Mouse (Mus musculus) heart, embryonic 12.5 days (tissue): ENCODE data around the gene Scrn1. TPM values are rescaled to one million over a fixed set of nuclear protein-coding genes. Genes with fewer than 3 reads are reported as not detected.

Experiments
- ATAC-seq: fragments of 200-750 bp; cut with Nextera tagmentation; 2 replicates; pipeline ENCODE4 v1.8.0; 2017; ENCODE audit warnings: moderate TSS enrichment, moderate library complexity; ENCODE audit not compliant: insufficient number of reproducible peaks, low FRiP score
- H3K27ac ChIP-seq: fragments of 300-500 bp; sonication (generic); 2 replicates; pipeline ENCODE4 v1.5.1; 2016; ENCODE audit warnings: mild to moderate bottlenecking, moderate library complexity; ENCODE audit not compliant: poor library complexity, severe bottlenecking
- H3K27me3 ChIP-seq: fragments of 300-500 bp; sonication (generic); replicated peaks from 2 replicates; pipeline ENCODE4 v1.6.1; 2016; ENCODE audit warnings: mild to moderate bottlenecking, moderate library complexity
- H3K36me3 ChIP-seq: fragments of 300-500 bp; sonication (generic); 2 replicates; pipeline ENCODE4 v1.6.1; 2016; ENCODE audit warnings: mild to moderate bottlenecking, moderate library complexity
- H3K4me1 ChIP-seq: fragments of 300-500 bp; sonication (generic); replicated peaks from 2 replicates; pipeline ENCODE4 v1.6.1; 2016; ENCODE audit warnings: mild to moderate bottlenecking
- H3K4me2 ChIP-seq: fragments of 300-500 bp; sonication (generic); 2 replicates; pipeline ENCODE4 v1.6.1; 2016; ENCODE audit warnings: mild to moderate bottlenecking, moderate library complexity
- H3K4me3 ChIP-seq: fragments of 300-500 bp; sonication (generic); 2 replicates; pipeline ENCODE4 v1.5.1; 2016; ENCODE audit warnings: mild to moderate bottlenecking
- H3K9ac ChIP-seq: fragments of 300-500 bp; sonication (generic); 2 replicates; pipeline ENCODE4 v1.6.1; 2016; ENCODE audit warnings: mild to moderate bottlenecking, moderate library complexity
- H3K9me3 ChIP-seq: fragments of 300-500 bp; sonication (generic); replicated peaks from 2 replicates; pipeline ENCODE4 v1.6.1; 2016; ENCODE audit warnings: mild to moderate bottlenecking, moderate library complexity
- WGBS: fragments of 180-500 bp; shearing (Covaris S2); methylation state at CpG from one replicate; pipeline ENCODE4 v1.1.7; 2016; 5-methylcytosine and 5-hydroxymethylcytosine counted together
- polyA plus RNA-seq: library from polyadenylated mRNA; unstranded; fragments of >200 nt; fragmentation: Nextera tagmentation; extraction: Ambion mirVana; gene quantifications from 2 replicates; pipeline ENCODE4 v1.2.1, GENCODE M21; 2016

Gene Scrn1
- polyA plus RNA-seq, 1 experiment from 2014 or later, result 14.5 TPM

GRCm38 (mm10) chr6:54530182-54530581 is 36.1 kb downstream of the Scrn1 start:
- WGBS, result 86% methylated on average over 2 of the region's 2 CpGs
- H3K27me3 ChIP-seq, result no peaks in the 10 kb centered on the region
- H3K4me3 ChIP-seq, result no peak overlapping the region
- no peak overlapping the region for H3K4me2 ChIP-seq
- ATAC-seq, result no peak
- no peaks in the 10 kb centered on the region for H3K9me3 ChIP-seq
- H3K9ac ChIP-seq, result no peak overlapping the region
- no peaks in the 10 kb centered on the region; the same call in 1 of the 2 replicates for H3K36me3 ChIP-seq
- peaks cover 29% of the 10 kb centered on the region for H3K4me1 ChIP-seq
- H3K27ac ChIP-seq, result no peak overlapping the region

- 72% methylated on average over 8 of the region's 8 CpGs for WGBS
- H3K9me3 ChIP-seq, result no peaks in the 10 kb centered on the region
- H3K9ac ChIP-seq, result no peak overlapping the region
- H3K4me2 ChIP-seq, result no peak overlapping the region
- H3K27ac ChIP-seq, result no peak overlapping the region
- H3K27me3 ChIP-seq, result no peaks in the 10 kb centered on the region
- ATAC-seq, result no peak
- H3K36me3 ChIP-seq, result no peaks in the 10 kb centered on the region; the same call in 1 of the 2 replicates
- H3K4me1 ChIP-seq, result peaks cover 28% of the 10 kb centered on the region
- no peak overlapping the region for H3K4me3 ChIP-seq
These were observed 37.6 kb downstream of the Scrn1 start for GRCm38 (mm10) chr6:54528666-54529065.

- H3K4me1 ChIP-seq, result no peaks in the 10 kb centered on the region
- 0 out of 2 replicates have a peak, but pooled peaks cover 3% of the 10 kb centered on the region for H3K36me3 ChIP-seq
- no peak for ATAC-seq
- H3K4me3 ChIP-seq, result no peak overlapping the region
- no peak overlapping the region for H3K27ac ChIP-seq
- WGBS, result 51% methylated on average over 5 of the region's 5 CpGs
- H3K27me3 ChIP-seq, result peaks cover 5% of the 10 kb centered on the region
- no peak overlapping the region; the same call in 1 of the 2 replicates for H3K9ac ChIP-seq
- no peaks in the 10 kb centered on the region for H3K9me3 ChIP-seq
- H3K4me2 ChIP-seq, result no peak overlapping the region
These were observed 47.5 kb downstream of the Scrn1 start for GRCm38 (mm10) chr6:54518758-54519157.

GRCm38 (mm10) chr6:54516512-54517134 is 49.7 kb downstream of the Scrn1 start:
- WGBS, result 83% methylated on average over 2 of the region's 2 CpGs
- Histone ChIP-seq H3K9ac (no peak overlapping the region), H3K4me3 (no peak overlapping the region), H3K9me3 (no peaks in the 10 kb centered on the region), H3K4me1 (no peaks in the 10 kb centered on the region), H3K27ac (no peak overlapping the region), H3K4me2 (no peak overlapping the region), H3K27me3 (peaks cover 5% of the 10 kb centered on the region), H3K36me3 (0 out of 2 replicates have a peak, but pooled peaks cover 3% of the 10 kb centered on the region)
- ATAC-seq, result no peak

- no peak for ATAC-seq
These were observed 54.0 kb downstream of the Scrn1 start for GRCm38 (mm10) chr6:54512256-54512655.

GRCm38 (mm10) chr6:54509264-54509663 is 57.0 kb downstream of the Scrn1 start:
- H3K9ac ChIP-seq, result no peak overlapping the region
- no peaks in the 10 kb centered on the region for H3K27me3 ChIP-seq
- 86% methylated on average over 13 of the region's 13 CpGs for WGBS
- ATAC-seq, result no peak
- peaks cover 28% of the 10 kb centered on the region for H3K4me1 ChIP-seq
- no peak overlapping the region for H3K27ac ChIP-seq
- H3K9me3 ChIP-seq, result no peaks in the 10 kb centered on the region
- H3K4me2 ChIP-seq, result no peak overlapping the region
- no peak overlapping the region for H3K4me3 ChIP-seq
- no peaks in the 10 kb centered on the region for H3K36me3 ChIP-seq

More at GRCm38 (mm10) chr6:54512256-54512655, 54.0 kb downstream of the Scrn1 start:
- WGBS, result 60% methylated on average over 2 of the region's 2 CpGs
- no peaks in the 10 kb centered on the region for H3K9me3 ChIP-seq
- no peak overlapping the region for H3K27ac ChIP-seq
- H3K4me1 ChIP-seq, result peaks cover 20% of the 10 kb centered on the region
- H3K9ac ChIP-seq, result no peak overlapping the region
- H3K36me3 ChIP-seq, result no peaks in the 10 kb centered on the region
- H3K4me3 ChIP-seq, result no peak overlapping the region
- no peaks in the 10 kb centered on the region for H3K27me3 ChIP-seq
- H3K4me2 ChIP-seq, result no peak overlapping the region

- WGBS, result 60% methylated on average over 6 of the region's 6 CpGs
- H3K36me3 ChIP-seq, result no peaks in the 10 kb centered on the region
- no peak overlapping the region for H3K27ac ChIP-seq
- H3K4me2 ChIP-seq, result no peak overlapping the region; the same call in 1 of the 2 replicates
- ATAC-seq, result no peak
- no peak overlapping the region for H3K9ac ChIP-seq
- H3K27me3 ChIP-seq, result no peaks in the 10 kb centered on the region
- H3K4me3 ChIP-seq, result no peak overlapping the region
- peaks cover 28% of the 10 kb centered on the region for H3K4me1 ChIP-seq
- no peaks in the 10 kb centered on the region for H3K9me3 ChIP-seq
These were observed 58.0 kb downstream of the Scrn1 start for GRCm38 (mm10) chr6:54508256-54508793.

- Histone ChIP-seq H3K4me1 (peaks cover 32% of the 10 kb centered on the region), H3K27me3 (no peaks in the 10 kb centered on the region), H3K27ac (no peak overlapping the region), H3K4me2 (no peak overlapping the region; the same call in 1 of the 2 replicates), H3K4me3 (no peak overlapping the region), H3K9ac (no peak overlapping the region), H3K36me3 (no peaks in the 10 kb centered on the region), H3K9me3 (no peaks in the 10 kb centered on the region)
- WGBS, result 37% methylated on average over 5 of the region's 5 CpGs
- no peak for ATAC-seq
These were observed 58.5 kb downstream of the Scrn1 start for GRCm38 (mm10) chr6:54507808-54508207.

- Histone ChIP-seq H3K4me1 (peaks cover 38% of the 10 kb centered on the region), H3K27ac (no peak overlapping the region), H3K4me3 (no peak overlapping the region), H3K9ac (no peak overlapping the region), H3K27me3 (no peaks in the 10 kb centered on the region), H3K9me3 (no peaks in the 10 kb centered on the region), H3K4me2 (no peak overlapping the region), H3K36me3 (peaks cover 4% of the 10 kb centered on the region; the same call in 1 of the 2 replicates)
- WGBS, result 28% methylated on average over 8 of the region's 8 CpGs
- no peak for ATAC-seq
These were observed 59.3 kb downstream of the Scrn1 start for GRCm38 (mm10) chr6:54507002-54507401.

- peaks cover 10% of the 10 kb centered on the region for H3K36me3 ChIP-seq
- H3K4me3 ChIP-seq, result no peak overlapping the region
- no peak overlapping the region for H3K4me2 ChIP-seq
- no peak overlapping the region for H3K9ac ChIP-seq
- H3K27ac ChIP-seq, result no peak overlapping the region
- WGBS, result 51% methylated on average over 11 of the region's 11 CpGs
- no peaks in the 10 kb centered on the region for H3K9me3 ChIP-seq
- no peak for ATAC-seq
- H3K27me3 ChIP-seq, result no peaks in the 10 kb centered on the region
- H3K4me1 ChIP-seq, result peaks cover 38% of the 10 kb centered on the region
These were observed 60.0 kb downstream of the Scrn1 start for GRCm38 (mm10) chr6:54506318-54506717.

- WGBS, result 64% methylated on average over 6 of the region's 6 CpGs
These were observed 63.6 kb downstream of the Scrn1 start for GRCm38 (mm10) chr6:54502661-54503115.

More at GRCm38 (mm10) chr6:54502661-54503115, 63.6 kb downstream of the Scrn1 start:
- H3K36me3 ChIP-seq, result peaks cover 25% of the 10 kb centered on the region
- no peaks in the 10 kb centered on the region for H3K9me3 ChIP-seq
- ATAC-seq, result no peak
- no peaks in the 10 kb centered on the region for H3K27me3 ChIP-seq
- no peak overlapping the region for H3K4me3 ChIP-seq
- no peak overlapping the region for H3K27ac ChIP-seq
- peaks cover 22% of the 10 kb centered on the region for H3K4me1 ChIP-seq
- no peak overlapping the region for H3K4me2 ChIP-seq
- H3K9ac ChIP-seq, result no peak overlapping the region
